Mouse (Mus musculus): ENCODE measurements around the gene Rapgef2. TPM values are rescaled to one million over a fixed set of nuclear protein-coding genes. Genes with fewer than 3 reads are reported as not detected.
"Not testable (repeated sequence)": the region's sequence is repeated elsewhere in the genome, so short reads cannot be mapped to it uniquely, and the experiment has no call there.

The Rapgef2 gene
- total RNA-seq, 2 experiments from 2014 or later = 120 to 126 TPM

GRCm38 (mm10) chr3:79239066-79239462, 47.3 kb downstream of the Rapgef2 start:
- intact Hi-C loops (cut with DNase I) = no loop called here

GRCm38 (mm10) chr3:79238456-79239065, 47.8 kb downstream of the Rapgef2 start:
- DNase-seq (ENCODE audit: low spot score in 2 of 2) = no peak
- intact Hi-C loops (cut with DNase I) = no loop called here

More at GRCm38 (mm10) chr3:79239066-79239462, 47.3 kb downstream of the Rapgef2 start:
- DNase-seq (ENCODE audit: low spot score in 2 of 2) = peak in 1 of 2 experiments; percentile 74

GRCm38 (mm10) chr3:79237619-79238342, 48.5 kb downstream of the Rapgef2 start:
- intact Hi-C loops (cut with DNase I) = no loop called here
- DNase-seq (ENCODE audit: low spot score in 2 of 2) = no peak

- intact Hi-C loops (cut with DNase I) = no loop called here
- no peak for DNase-seq (ENCODE audit: low spot score in 2 of 2)
Measured at GRCm38 (mm10) chr3:79234485-79234884, 51.8 kb downstream of the Rapgef2 start.

GRCm38 (mm10) chr3:79233478-79234415, 52.6 kb downstream of the Rapgef2 start:
- intact Hi-C loops (cut with DNase I) = no loop called here
- no peak for DNase-seq (ENCODE audit: low spot score in 2 of 2)

GRCm38 (mm10) chr3:79230718-79231117, 55.6 kb downstream of the Rapgef2 start:
- intact Hi-C loops (cut with DNase I) = no loop called here
- DNase-seq (ENCODE audit: low spot score in 2 of 2) = no peak

- intact Hi-C loops (cut with DNase I) = no loop called here
Measured at GRCm38 (mm10) chr3:79229546-79229945, 56.8 kb downstream of the Rapgef2 start.

GRCm38 (mm10) chr3:79228304-79228703, 58.0 kb downstream of the Rapgef2 start:
- intact Hi-C loops (cut with DNase I) = no loop called here
- DNase-seq (ENCODE audit: low spot score in 2 of 2) = no peak

More at GRCm38 (mm10) chr3:79229546-79229945, 56.8 kb downstream of the Rapgef2 start:
- DNase-seq (ENCODE audit: low spot score in 2 of 2) = no peak

DNA sequence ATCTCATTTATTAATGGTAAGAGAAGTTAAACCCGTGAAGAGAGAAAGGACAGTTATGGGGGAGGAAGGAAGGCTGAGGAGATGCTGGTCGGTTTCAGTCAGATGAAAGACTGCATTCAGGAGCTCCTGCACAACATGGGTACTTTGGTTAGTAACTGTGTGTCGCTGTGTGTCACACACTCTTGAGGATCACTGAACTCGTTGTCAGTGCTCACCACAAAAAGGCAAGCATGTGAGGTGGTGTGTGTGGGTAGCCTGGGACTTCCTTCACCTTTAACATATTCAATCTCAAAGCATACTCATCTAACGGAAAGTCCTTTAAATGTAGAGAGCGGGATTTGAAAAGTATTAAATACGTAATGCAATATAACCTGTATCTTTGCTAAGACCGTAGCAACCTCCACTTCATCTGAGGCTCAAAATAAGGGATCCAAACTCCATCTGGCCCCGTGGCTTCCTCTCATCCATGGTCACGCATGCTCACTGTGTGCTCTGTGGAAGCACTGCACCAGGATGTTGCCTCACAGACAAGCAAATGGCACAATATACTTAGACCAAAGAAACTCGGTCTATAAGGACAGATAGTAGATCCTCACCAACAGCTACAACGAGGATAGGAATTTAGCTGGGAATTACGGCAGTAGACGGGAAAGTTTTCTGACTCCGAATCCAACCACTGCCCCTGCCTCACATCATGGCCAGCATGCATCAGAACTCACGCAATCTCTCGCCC, 58.8 kb downstream of the Rapgef2 start:
- intact Hi-C loops (cut with DNase I) = no loop called here
- DNase-seq (ENCODE audit: low spot score in 2 of 2) = no peak

GRCm38 (mm10) chr3:79226807-79227206, 59.5 kb downstream of the Rapgef2 start:
- DNase-seq (ENCODE audit: low spot score in 2 of 2); intact Hi-C loops (cut with DNase I): not testable (repeated sequence)

DNA sequence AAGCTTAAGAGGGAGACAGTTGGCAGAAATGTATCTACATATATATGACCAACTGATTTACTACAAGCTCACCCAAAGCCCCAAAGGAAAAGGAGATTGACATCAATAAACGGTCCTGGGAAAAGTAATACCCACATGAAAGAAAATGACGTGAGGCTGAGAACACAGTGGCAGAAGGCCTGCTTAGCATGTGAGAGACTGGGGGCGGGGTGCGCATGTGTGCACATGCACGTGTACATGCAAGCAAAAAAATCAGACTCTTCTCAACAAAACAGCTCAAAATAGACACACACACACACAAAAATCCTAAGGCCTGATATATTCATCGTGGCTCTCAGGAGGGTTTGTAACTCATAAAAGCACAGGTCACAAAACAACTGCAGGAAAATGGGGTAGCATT, 60.4 kb downstream of the Rapgef2 start:
- intact Hi-C loops (cut with DNase I) = no loop called here
- no peak for DNase-seq (ENCODE audit: low spot score in 2 of 2)

- intact Hi-C loops (cut with DNase I) = loop anchor here (5.0 kb wide), 3 partner anchors 213 to 273 kb away; no protein-coding TSS in a partner anchor
- no peak for DNase-seq (ENCODE audit: low spot score in 2 of 2)
Measured at GRCm38 (mm10) chr3:79224352-79224751, 62.0 kb downstream of the Rapgef2 start.

GRCm38 (mm10) chr3:79223281-79223680, 63.0 kb downstream of the Rapgef2 start:
- DNase-seq (ENCODE audit: low spot score in 2 of 2) = no peak
- intact Hi-C loops (cut with DNase I) = loop anchor here (5.0 kb wide), 3 partner anchors 214 to 274 kb away; no protein-coding TSS in a partner anchor

DNA sequence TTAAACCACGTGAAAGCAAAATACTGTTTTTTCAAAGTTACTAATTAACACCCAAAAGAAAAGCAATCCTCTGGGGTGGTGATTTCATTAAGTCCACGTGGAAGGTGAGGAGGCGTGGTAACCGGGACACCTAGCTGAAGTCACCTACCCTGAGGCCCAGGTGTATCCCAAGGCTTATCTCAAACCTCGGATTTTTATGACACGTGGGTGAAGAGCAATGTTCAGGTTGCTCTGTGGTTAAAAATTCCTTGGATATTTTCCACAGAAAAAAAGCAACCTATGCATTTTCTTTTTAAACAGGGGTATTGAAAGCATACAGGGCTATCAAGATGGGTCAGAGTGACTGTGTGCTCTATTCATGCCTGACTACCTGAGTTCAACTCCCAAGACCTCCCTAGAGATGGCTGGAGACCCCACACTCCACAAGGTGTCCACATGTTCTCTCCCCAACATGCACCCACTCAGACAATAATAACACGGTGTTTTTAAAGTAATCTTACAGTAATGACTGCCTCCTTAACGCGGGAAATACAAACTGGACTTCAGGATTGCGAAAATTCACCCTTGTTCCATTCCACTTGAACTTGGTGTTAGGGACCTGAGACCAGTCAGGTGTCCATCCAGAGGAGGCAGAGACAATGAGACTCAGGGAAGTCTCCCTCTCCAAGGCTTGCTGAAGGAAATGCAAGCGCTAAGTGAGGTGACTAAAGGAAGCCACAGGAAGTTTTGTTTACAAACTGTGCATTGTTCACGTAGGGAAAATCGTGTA, 63.9 kb downstream of the Rapgef2 start:
- DNase-seq (ENCODE audit: low spot score in 2 of 2) = no peak
- intact Hi-C loops (cut with DNase I) = loop anchor here (5.0 kb wide), 3 partner anchors 215 to 275 kb away; no protein-coding TSS in a partner anchor

DNA sequence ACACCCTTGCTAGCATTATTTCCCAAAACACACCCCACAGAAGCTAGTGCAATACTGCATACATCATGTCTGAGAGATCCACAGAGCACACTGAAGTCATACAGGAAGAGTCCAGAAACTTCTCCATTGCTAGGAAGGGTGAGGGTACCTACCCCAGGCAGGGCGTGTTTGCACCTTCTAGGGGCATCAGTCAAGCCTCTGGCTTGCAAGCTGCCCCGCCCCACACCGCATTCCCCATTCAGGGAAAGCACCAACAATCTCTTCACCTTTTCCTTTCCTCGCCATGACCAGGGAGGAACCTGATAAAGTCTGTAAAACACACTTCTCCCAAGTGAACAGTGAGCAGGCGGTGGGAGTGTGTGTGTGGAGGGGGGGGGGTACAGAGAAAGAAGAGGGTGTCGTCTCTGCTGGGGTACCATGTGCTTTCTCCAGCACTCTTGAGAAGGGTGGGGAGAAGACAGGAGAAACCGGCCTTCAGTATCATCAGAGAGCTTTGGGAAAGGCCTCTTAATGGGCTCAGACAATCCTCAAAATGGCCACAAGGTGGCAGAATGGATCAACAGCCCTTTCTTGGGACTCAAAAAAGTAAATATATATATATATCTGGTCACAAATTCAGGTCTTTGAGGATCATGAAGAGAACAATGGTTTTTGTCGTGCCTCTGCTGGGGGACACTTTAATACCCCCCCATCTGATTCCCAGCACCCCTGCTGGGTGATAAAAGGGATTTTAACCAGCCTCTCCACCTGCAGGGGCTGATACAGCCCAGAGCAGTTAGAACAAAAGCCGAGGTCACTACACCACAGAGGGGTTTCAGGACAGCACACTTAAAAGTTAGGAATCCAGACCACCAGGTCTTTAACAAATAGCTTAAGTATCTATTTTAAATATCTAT, 64.8 kb downstream of the Rapgef2 start:
- intact Hi-C loops (cut with DNase I) = loop anchor here (1.0 to 5.0 kb wide), 4 partner anchors 66 to 276 kb away; no protein-coding TSS in a partner anchor
- DNase-seq (ENCODE audit: low spot score in 2 of 2) = peak; percentile 70 to 84

DNA sequence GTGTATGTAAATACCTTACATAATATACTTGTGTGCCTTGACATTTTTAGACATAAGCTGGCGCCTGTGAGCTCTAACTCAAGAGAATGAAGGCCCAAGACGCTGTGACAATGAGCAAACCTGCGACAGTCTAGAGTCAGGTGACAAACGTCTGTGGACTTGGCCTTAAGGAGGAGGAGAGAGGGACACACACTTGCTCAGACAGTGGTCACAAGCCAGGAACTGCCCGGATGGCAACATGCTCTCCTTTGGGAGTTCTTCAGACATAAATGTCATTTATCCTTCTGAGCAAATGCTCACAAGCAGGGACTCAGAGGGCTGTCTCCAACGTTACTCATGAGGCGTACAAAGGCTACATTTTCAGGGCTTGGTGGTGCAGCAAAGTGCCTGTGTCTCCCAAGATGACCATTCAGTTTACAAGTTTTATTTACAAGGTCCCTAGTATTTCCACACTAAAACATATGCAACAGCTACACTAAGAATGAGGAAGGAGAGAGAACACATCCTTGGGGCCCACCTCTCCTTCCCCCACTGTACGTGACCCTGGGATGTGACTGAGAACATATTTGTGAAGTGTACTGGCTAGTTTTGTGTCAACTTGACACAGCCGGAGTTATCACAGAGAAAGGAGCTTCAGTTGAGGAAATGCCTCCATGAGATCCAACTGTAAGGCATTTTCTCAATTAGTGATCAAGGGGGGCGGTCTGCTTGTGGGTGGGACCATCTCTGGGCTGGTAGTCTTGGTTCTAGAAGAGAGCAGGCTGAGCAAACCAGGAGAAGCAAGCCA, 67.0 kb downstream of the Rapgef2 start:
- no peak for DNase-seq (ENCODE audit: low spot score in 2 of 2)
- intact Hi-C loops (cut with DNase I) = no loop called here

- DNase-seq (ENCODE audit: low spot score in 2 of 2) = no peak
- intact Hi-C loops (cut with DNase I) = no loop called here
Measured at GRCm38 (mm10) chr3:79218566-79219051, 67.7 kb downstream of the Rapgef2 start.

Measured in left cerebral cortex, postnatal 25 days (tissue).